Mouse (Mus musculus): Measurements from ENCODE around the gene Gart.

The Gart gene

DNA sequence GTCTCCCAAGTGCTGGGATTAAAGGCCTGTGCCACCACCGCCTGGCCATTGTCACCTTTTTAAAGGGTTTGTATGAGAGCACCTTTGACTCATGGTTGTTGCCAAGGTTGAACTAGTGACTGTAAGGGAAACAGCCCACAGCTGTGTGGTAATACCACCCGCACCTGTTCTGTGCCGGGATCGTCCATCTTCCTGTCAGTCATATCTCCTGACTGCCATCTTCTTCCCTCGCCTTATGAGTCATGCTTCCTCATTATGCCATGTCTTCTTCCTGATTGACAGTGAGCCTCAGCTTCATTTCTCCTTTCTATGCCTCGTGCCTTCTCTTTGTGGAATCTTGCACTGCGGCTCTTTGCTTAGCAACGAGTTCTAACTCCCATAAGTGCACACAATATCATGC is 39.8 kb downstream of the Gart start:
- no peak for DNase-seq (ENCODE audit: low spot score)

DNA sequence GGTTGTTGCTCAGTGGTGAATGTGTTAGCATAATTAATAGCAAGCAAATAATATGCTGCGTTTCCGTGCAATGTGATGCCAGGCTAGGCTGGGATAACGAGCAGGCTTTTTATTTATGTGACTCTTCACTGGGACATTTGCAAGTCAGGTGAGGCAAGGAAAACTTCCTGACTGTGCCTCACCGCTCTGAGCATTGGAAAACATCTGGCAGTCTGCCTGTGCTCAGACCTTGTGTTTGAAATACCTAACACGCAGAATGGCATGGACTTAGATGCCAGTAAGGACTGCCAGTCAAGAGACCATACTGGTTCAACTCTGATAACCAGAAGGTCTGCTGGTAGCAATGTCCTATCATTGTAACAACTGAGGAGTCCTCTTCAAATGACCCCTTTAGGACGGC is 41.6 kb downstream of the Gart start:
- DNase-seq (ENCODE audit: low spot score) = no peak

DNA sequence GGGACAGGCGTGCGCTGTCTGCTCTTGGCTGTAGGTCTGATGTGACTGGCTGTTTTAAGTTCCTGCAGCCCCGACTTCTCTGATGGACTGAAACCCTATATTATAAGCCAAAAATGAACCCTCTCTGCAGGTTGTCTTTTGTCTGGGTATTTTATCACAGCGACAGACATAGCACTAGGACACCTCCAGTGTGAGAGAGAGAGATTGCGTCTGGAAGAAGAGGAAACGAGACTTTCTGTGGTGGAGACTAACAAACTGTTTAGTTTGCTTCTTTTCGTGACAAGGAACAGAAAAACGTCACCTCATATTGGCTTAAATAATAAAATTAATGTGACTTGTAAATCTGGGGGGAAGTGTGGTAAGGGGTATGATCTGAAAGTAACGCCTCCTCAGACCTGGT is 45.1 kb downstream of the Gart start:
- no peak for DNase-seq (ENCODE audit: low spot score)

DNA sequence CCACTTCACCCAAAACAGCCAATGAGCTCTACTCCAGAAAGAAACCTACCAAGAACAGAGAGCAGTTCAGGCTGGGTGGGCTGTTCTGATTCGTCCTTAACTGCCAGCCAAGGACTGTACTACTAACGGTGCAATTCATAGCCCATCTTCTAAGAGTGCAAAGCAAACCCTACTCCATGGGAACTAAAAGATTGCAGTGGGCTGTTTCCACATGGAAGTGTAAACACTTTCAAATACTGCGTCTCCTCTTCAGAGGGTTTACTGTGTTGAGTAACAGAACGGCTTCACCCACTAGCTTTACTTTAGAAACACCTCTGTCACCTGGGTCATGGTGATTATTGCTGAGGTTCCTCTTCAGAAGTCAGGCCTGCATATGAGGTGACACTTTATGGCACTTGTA is 45.7 kb downstream of the Gart start:
- no peak for DNase-seq (ENCODE audit: low spot score)

DNA sequence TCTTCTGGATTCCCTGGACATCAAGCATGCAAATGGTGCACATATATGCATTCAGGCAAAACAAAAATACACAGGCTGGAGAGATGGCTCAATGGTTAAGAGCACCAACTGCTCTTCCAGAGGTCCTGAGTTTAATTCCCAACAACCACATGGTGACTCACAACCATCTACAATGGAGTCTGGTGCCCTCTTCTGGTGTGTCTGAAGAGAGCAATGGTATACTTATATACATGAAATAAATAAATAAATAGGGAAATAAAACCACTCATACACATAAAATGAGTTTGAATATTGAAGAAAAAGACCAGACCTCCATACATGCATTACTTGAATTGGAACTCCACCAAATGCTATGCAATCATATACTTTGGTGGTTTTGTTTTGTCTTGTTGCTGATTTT is 47.5 kb downstream of the Gart start:
- no peak for DNase-seq (ENCODE audit: low spot score)

DNA sequence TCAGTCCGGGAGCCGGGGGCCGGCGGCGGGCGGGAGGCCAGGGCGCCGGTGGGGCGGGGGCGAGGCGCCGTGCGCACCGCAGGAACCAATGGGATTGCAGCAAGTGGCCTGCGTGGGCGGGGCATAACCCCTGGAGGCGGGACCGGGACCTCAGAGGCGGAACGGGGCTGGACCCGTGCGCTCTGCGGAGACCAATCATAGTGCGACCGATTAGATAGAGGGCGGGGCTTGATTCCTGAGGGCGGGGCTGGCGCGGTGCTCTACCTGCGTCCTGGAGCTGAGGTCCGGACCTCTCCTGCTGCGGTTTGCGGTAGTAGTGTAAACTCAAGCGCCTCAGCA is 49.1 kb downstream of the Gart start, which contains the start of gene Tmem50b:
TSS of gene Tmem50b (minus strand) at position 129 of the 339 bp plus-strand sequence.
- DNase-seq (ENCODE audit: low spot score) = peak; percentile 98

DNA sequence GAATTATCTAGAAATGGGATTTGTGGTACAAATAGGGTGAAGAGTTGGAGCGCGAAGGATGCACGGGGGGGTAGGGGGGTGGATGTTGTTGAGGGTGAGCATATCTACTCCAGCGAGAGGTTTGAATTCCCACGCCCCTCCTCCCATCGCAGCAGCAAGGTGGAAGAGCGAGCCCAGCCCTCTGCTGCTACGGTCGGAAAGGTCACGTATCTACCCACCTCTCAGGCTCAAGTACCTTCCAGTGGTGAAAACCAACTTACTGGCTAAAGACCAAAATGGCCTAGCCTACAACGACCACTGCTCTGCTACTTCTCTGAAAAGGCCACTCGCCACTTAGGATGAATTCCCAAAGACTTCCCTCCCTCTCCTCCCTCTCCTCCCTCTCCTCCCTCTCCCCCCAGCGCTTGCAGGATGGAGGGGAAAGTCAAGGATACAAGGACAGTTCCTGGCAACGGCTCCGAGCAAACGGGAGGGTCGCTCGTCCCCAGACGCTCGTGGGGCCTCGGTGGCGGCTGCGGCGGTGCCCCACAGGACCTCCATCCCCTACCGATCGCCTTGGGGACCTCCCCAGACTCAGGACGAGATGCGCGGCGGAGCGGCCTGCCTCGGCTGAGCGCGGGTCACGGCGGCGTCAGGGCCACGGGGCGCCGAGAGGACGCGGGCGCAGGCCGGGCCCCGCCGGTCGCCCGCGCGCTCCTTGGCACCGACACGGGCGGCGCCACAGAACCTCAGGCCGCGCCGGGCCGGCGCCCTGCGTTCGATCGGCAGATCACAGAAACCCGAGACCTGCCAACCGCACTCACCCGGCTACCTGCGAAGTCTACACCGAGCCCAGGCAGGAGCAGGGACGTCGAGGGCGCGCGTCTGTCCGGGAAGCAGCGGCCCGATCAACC is 49.7 kb downstream of the Gart start:
- peak; percentile 49 for DNase-seq (ENCODE audit: low spot score)

DNA sequence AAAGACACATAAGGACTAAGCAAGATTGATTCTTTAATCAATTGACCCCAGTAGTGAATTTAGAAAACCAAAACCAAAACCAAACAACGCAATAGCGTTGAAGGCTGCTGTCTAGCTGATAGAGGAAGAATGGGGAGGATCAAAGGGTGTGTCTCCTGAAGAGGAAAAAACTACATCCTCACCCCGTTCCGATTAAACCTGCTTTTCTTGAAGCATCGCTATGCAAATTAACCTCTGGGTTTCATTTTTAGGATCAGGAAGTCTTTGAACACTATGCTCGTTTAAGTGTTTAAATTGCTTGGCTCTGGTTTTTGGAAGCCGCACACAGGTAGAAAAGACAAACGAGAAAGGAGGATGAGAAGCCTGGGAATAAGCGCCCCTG is 50.4 kb downstream of the Gart start:
- no peak for DNase-seq (ENCODE audit: low spot score)

DNA sequence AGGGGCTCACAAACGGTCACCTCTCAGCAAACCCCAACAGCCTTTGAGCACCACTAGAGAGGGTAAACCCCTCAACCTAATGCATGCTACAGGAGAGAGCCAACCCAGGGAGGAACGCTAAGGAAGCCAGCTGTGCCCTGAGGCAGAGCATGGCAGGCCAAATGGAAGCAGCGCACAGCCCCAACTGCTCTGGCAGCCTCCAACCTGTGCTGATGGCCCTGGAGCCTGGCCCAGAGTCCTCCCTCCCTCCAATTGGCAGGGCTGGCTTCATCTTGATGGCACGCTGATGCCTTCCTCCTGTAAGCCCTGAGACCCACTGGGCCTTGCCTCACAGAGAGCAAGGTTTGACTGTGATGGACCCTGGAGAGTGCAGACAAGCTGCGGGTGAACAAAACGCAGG is 51.7 kb downstream of the Gart start:
- DNase-seq (ENCODE audit: low spot score) = no peak

DNA sequence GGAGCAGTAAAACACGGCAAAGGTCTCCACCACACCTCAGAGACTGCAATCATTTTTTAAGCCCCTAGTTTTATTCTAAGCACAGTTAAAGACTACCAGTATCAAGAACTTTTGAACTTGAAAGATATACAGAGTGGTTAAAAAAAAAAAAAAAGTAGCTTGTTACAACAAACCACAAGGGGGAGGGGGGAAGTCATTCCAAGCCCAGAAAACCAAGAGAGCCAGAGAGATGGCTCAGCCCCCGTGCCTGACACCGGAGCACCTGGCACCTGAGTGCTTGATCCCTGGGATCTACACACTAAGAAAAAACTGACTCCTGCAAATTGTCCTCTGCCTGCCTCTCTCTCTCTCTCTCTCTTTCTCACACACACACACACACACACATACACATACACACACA is 53.5 kb downstream of the Gart start:
- DNase-seq (ENCODE audit: low spot score) = no peak

DNA sequence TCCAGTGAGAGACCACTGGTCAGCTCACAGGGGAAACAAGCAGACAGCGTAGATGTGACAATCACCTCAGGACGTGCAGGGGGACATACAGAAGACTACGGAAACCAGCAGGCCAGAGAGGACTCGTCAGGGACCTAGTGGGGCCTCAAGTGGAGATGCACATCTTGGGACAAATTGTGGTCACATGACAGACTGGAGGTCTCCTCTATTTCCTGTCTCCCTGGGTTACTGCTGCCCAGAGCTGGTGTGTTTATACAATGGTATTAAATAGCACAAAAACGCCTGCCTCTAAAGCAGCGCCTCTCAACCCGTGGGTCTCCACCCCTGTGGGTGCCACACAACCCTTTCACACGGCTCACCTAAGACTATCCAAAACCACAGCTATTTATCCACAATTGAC is 54.6 kb downstream of the Gart start:
- no peak for DNase-seq (ENCODE audit: low spot score)

DNA sequence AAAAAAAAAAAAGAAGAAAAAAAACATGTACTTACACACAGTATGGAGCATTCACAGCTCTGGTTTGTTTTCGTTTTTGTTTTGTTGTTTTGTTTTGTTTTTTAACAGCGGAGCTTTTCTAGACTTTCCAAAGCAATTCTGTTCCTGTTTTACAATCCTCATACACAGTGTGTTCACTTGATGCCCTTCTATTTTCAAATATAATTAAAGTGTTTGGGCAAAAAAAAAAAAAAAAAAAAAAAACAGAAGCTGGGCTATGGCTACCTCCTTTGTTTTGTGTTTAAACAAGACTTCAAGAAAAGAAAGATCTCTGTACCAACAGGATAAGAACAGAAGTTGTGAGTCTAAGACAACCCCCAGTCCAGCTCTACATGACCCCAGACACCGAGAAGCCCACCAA is 58.0 kb downstream of the Gart start:
- DNase-seq (ENCODE audit: low spot score) = no peak

DNA sequence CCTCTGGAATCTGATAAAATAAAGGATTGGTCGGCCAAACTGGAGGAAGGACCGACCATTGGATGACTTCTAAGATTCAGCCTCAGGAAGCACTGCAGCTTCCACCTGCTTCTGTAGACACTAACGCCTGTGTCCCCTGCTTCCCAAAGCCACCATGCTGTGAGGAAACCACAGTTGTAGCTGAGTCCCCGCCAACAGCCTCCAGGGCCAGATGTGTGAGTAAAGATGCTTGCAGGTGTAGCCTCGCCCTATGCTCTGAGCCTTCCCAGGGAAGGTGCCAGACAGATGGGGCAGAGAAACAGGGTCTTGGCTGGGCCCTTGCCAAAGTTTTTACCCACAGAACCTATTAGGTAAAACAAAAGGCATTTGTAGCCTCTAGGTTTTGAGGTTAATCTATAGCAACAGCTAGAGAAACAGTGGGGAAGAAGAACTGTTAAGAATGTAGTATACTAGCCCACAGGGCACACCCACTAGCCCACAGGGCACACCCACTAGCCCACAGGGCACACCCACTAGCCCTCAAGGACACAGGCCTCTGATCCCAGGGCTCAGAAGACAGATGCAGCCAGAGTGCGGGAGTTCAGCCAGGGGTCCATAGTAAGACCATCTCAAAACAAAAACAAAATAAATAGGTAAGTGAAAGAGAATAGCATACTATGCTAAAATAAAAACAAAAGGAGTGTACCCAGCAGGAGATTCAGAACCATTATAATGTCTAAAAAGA is 58.9 kb downstream of the Gart start:
- DNase-seq (ENCODE audit: low spot score) = no peak

DNA sequence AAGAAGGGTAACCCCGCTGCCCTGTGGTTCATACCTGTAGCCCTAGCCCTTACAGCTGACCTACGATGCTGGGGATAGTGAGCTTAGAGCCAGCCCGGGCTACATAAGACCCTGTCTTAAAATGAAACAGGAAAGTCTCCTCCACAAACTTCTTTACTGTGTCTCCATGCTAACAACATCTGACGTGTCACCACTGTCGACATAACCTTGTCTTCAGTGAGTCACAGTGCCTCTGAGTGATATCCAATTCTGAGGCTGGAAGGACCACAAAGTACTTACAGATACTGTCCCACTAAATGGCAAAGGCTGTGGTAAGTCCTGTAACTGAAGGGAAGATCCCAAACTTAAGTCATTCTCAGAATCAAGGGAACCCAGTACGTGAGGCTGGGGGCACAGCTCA is 60.5 kb downstream of the Gart start:
- DNase-seq (ENCODE audit: low spot score) = no peak

DNA sequence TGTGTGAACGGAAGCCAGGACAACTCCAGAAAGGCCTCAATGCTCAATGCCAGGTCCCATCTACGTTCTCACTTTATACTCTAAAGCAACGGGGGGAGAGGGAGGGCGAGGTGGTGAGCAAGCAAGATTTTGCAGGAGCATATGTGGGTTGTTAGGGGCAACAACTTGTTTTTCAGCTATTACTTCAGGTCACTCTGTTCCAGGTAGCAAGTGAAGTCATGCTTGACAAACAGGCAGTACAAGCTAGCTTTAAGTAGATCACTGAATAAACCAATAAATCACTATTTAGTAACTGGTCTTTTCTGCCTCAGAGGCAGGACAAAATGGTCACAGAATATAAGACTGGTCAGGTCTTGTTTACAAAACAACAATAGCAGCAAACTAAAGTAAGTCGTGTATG is 61.1 kb downstream of the Gart start:
- no peak for DNase-seq (ENCODE audit: low spot score)

DNA sequence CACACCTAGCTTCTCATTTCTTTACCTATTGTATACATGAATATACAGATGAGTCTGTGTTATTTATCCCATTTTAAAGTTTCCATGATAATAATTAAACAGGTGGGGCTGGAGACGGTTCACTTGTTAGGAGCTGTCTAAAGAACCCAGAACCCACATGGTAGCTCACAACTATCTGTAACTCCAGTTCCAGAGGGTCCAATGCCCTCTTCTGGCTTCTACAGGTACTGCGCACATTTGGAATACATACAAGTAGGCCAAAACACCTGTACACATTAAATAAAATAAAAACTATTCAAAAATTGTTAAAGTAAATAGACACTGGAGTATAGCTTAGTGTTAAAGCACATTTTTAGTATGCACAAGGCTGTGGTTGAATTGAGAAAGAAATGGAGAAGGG is 64.4 kb downstream of the Gart start:
- DNase-seq (ENCODE audit: low spot score) = peak; percentile 64

DNA sequence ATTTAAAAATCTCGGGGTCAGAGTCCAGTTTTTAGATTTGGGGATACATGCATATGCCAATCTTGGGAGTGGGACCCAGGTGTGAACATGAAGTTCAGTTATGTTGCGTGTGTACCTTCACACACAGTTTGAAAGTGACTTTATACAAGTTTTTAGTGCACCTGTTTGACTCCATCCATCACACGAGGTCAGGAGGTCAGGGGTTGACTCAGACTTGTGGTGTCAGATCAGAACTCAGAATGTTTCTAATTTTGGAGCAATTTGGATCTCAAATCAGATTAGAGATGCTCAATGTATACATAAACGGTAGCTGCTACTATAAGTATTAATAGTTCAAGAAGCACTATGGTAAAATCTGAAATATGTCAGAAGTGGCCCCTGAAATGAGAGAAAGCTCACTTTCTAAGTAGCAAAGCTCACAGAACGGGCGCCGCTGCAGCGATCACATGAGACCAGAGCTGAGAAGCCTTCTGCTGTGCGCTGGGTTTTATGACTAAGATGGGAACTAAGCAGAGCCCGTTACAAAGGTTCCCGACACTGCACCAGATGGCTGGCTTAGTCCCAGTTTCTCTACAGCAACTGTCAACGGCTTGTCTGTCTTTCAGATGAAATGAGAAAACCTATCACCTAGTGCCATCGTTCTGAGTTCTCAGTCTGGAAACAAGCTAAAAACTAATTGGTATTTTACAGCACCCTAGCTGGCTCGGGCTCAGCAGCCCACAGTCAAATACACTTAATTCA is 67.6 kb downstream of the Gart start:
- no peak for DNase-seq (ENCODE audit: low spot score)

DNA sequence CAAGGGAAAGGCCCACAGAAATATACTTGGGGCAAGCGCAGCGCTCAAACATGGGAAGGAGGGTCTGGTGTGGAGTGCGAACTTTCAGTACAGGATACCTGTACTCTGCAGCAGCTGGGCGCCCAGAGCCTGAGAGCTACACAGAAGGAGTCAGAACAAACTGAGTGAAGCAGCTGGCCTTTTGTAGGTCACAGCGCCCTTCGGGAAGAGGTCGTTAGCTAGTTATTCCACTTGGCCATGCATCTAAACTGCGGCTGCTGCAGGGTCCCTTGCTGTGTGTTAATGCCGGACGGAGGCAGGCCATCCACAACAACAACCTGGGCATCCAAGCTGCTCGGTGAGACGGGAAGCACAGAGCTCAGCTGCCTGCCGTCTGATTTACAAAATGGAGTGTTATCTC is 71.6 kb downstream of the Gart start:
- DNase-seq (ENCODE audit: low spot score) = no peak

Measured in embryo, embryonic 10 days (tissue).